Mouse (Mus musculus) midbrain, embryonic 11.5 days (tissue): ENCODE data around the gene Pidd1. TPM values are rescaled to one million over a fixed set of nuclear protein-coding genes. Genes with fewer than 3 reads are reported as not detected.
A peak's percentile ranks its signal among the peaks of the same experiment; 100 is the strongest.

Experiments used
- ATAC-seq: fragments of 200-750 bp; cut with Nextera tagmentation; 2 replicates; pipeline ENCODE4 v1.8.0; 2017; ENCODE audit warnings: moderate TSS enrichment, moderate library complexity; ENCODE audit not compliant: low FRiP score
- DNase-seq: peaks from one replicate; pipeline ENCODE4 v3.0.0; 2015; ENCODE audit warnings: low spot score; ENCODE audit errors: missing footprints
- H3K27ac ChIP-seq: fragments of 300-500 bp; sonication (generic); 2 replicates; pipeline ENCODE4 v1.5.1; 2014; ENCODE audit warnings: low read depth, low read length
- H3K27me3 ChIP-seq: fragments of 300-500 bp; sonication (generic); 2 replicates; pipeline ENCODE4 v1.6.1; 2014; ENCODE audit warnings: mild to moderate bottlenecking, low read length, moderate library complexity, mixed read lengths; ENCODE audit not compliant: control insufficient read depth, insufficient read depth
- H3K36me3 ChIP-seq: fragments of 300-500 bp; sonication (generic); 2 replicates; pipeline ENCODE4 v1.6.1; 2014; ENCODE audit warnings: mild to moderate bottlenecking, low read length, moderate library complexity, mixed read lengths; ENCODE audit not compliant: control insufficient read depth, insufficient read depth
- H3K4me1 ChIP-seq: fragments of 300-500 bp; sonication (generic); 2 replicates; pipeline ENCODE4 v1.6.1; 2014; ENCODE audit warnings: low read length; ENCODE audit not compliant: control insufficient read depth, insufficient read depth
- H3K4me2 ChIP-seq: fragments of 300-500 bp; sonication (generic); 2 replicates; pipeline ENCODE4 v1.6.1; 2014; ENCODE audit warnings: mild to moderate bottlenecking, moderate library complexity
- H3K4me3 ChIP-seq: fragments of 300-500 bp; sonication (generic); 2 replicates; pipeline ENCODE4 v1.5.1; 2014; ENCODE audit warnings: low read depth, low read length
- H3K9ac ChIP-seq: fragments of 300-500 bp; sonication (generic); 2 replicates; pipeline ENCODE4 v1.6.1; 2014; ENCODE audit warnings: low read length
- H3K9me3 ChIP-seq: fragments of 300-500 bp; sonication (generic); 2 replicates; pipeline ENCODE4 v1.6.1; 2016; ENCODE audit warnings: low read length; ENCODE audit not compliant: control insufficient read depth
- WGBS: fragments of 180-500 bp; shearing (Covaris S2); extraction: QIAGEN DNeasy Blood & Tissue Kit; methylation state at CpG from one replicate; pipeline ENCODE4 v1.1.7; 2014; 5-methylcytosine and 5-hydroxymethylcytosine counted together
- polyA plus RNA-seq: library from polyadenylated mRNA; unstranded; fragments of >200 nt; fragmentation: Nextera tagmentation; extraction: Ambion mirVana; gene quantifications from 2 replicates; pipeline ENCODE4 v1.2.1, GENCODE M21; 2014

Gene Pidd1
- polyA plus RNA-seq, 1 experiment from 2014 or later = 7.8 TPM

GRCm38 (mm10) chr7:141405466-141405865 lies 38.4 kb downstream of the Pidd1 start:
- ATAC-seq = no peak
- Histone ChIP-seq H3K4me2 (no peak overlapping the region), H3K4me3 (no peak overlapping the region), H3K27ac (no peak overlapping the region), H3K27me3 (no peaks in the 10 kb centered on the region), H3K9me3 (no peaks in the 10 kb centered on the region), H3K4me1 (no peaks in the 10 kb centered on the region), H3K9ac (no peak overlapping the region), H3K36me3 (peaks cover 14% of the 10 kb centered on the region)
- 81% methylated on average over 4 of the region's 4 CpGs for WGBS
- DNase-seq = no peak

GRCm38 (mm10) chr7:141403305-141403704 lies 40.5 kb downstream of the Pidd1 start:
- no peak overlapping the region for H3K27ac ChIP-seq
- WGBS = 55% methylated on average over 5 of the region's 5 CpGs
- no peaks in the 10 kb centered on the region for H3K4me1 ChIP-seq
- no peaks in the 10 kb centered on the region for H3K27me3 ChIP-seq
- peaks cover 16% of the 10 kb centered on the region for H3K36me3 ChIP-seq
- H3K4me2 ChIP-seq = no peak overlapping the region
- no peak overlapping the region for H3K4me3 ChIP-seq
- H3K9me3 ChIP-seq = no peaks in the 10 kb centered on the region
- ATAC-seq = peak; percentile 54; the same call in 1 of the 2 replicates
- peak; percentile 88 for DNase-seq
- H3K9ac ChIP-seq = no peak overlapping the region

- H3K27ac ChIP-seq = no peak overlapping the region
- peaks cover 12% of the 10 kb centered on the region for H3K4me1 ChIP-seq
- 57% methylated on average over 1 of the region's 1 CpGs for WGBS
- no peaks in the 10 kb centered on the region for H3K9me3 ChIP-seq
- 0 out of 2 replicates have a peak, but pooled peaks cover 2% of the 10 kb centered on the region for H3K27me3 ChIP-seq
- peaks cover 8% of the 10 kb centered on the region; the same call in 1 of the 2 replicates for H3K36me3 ChIP-seq
- H3K4me2 ChIP-seq = no peak overlapping the region
- H3K4me3 ChIP-seq = no peak overlapping the region
- no peak for ATAC-seq
- no peak for DNase-seq
- no peak overlapping the region for H3K9ac ChIP-seq
Observed at GRCm38 (mm10) chr7:141395348-141395747, 48.5 kb downstream of the Pidd1 start.

- no peak overlapping the region for H3K9ac ChIP-seq
- H3K4me2 ChIP-seq = no peak overlapping the region
- peaks cover 12% of the 10 kb centered on the region for H3K4me1 ChIP-seq
- 21% methylated on average over 6 of the region's 6 CpGs for WGBS
- H3K9me3 ChIP-seq = no peaks in the 10 kb centered on the region
- H3K4me3 ChIP-seq = no peak overlapping the region
- DNase-seq = peak; percentile 94
- 0 out of 2 replicates have a peak, but pooled peaks cover 2% of the 10 kb centered on the region for H3K27me3 ChIP-seq
- peaks cover 7% of the 10 kb centered on the region; the same call in 1 of the 2 replicates for H3K36me3 ChIP-seq
- no peak overlapping the region for H3K27ac ChIP-seq
- ATAC-seq = no peak
Observed at GRCm38 (mm10) chr7:141394771-141395170, 49.1 kb downstream of the Pidd1 start.

- H3K36me3 ChIP-seq = peaks cover 5% of the 10 kb centered on the region; the same call in 1 of the 2 replicates
- no peaks in the 10 kb centered on the region for H3K9me3 ChIP-seq
- H3K27ac ChIP-seq = no peak overlapping the region
- no peak for DNase-seq
- peaks cover 12% of the 10 kb centered on the region for H3K4me1 ChIP-seq
- ATAC-seq = no peak
- no peak overlapping the region for H3K9ac ChIP-seq
- 91% methylated on average over 7 of the region's 7 CpGs for WGBS
- 0 out of 2 replicates have a peak, but pooled peaks cover 2% of the 10 kb centered on the region for H3K27me3 ChIP-seq
- no peak overlapping the region for H3K4me3 ChIP-seq
- H3K4me2 ChIP-seq = no peak overlapping the region
Observed at GRCm38 (mm10) chr7:141394158-141394557, 49.7 kb downstream of the Pidd1 start.

GRCm38 (mm10) chr7:141392552-141393222 lies 51.1 kb downstream of the Pidd1 start:
- peak overlapping the region; percentile 97 for H3K4me2 ChIP-seq
- 0 out of 2 replicates have a peak overlapping the region, but pooled peaks have one; percentile 54 for H3K27ac ChIP-seq
- H3K4me3 ChIP-seq = peak overlapping the region; percentile 67
- ATAC-seq = no peak; the same call in 1 of the 2 replicates
- H3K9me3 ChIP-seq = no peaks in the 10 kb centered on the region
- WGBS = 32% methylated on average over 9 of the region's 9 CpGs
- peak overlapping the region; percentile 78 for H3K9ac ChIP-seq
- no peak for DNase-seq
- peaks cover 1% of the 10 kb centered on the region; the same call in 1 of the 2 replicates for H3K36me3 ChIP-seq
- H3K27me3 ChIP-seq = 0 out of 2 replicates have a peak, but pooled peaks cover 2% of the 10 kb centered on the region
- peaks cover 12% of the 10 kb centered on the region for H3K4me1 ChIP-seq

GRCm38 (mm10) chr7:141391625-141392551 lies 51.9 kb downstream of the Pidd1 start, which contains the start of gene Taldo1:
Gene Taldo1, plus strand, starts transcription at chr7:141392199.
- H3K36me3 ChIP-seq = no peaks in the 10 kb centered on the region; the same call in 1 of the 2 replicates
- peak within 1 kb of the TSS; percentile 78 for H3K9ac ChIP-seq
- peak within 1 kb of the TSS; percentile 97 for H3K4me2 ChIP-seq
- peak; percentile 96 for ATAC-seq
- H3K9me3 ChIP-seq = no peaks in the 10 kb centered on the region
- peak within 1 kb of the TSS; percentile 67 for H3K4me3 ChIP-seq
- peak; percentile 99 for DNase-seq
- H3K27me3 ChIP-seq = 0 out of 2 replicates have a peak, but pooled peaks cover 2% of the 10 kb centered on the region
- peak within 1 kb of the TSS; percentile 54; the same call in 1 of the 2 replicates for H3K27ac ChIP-seq
- WGBS = under 1% methylated on average over 57 of the region's 57 CpGs
- peaks cover 12% of the 10 kb centered on the region for H3K4me1 ChIP-seq

GRCm38 (mm10) chr7:141390326-141391259 lies 53.2 kb downstream of the Pidd1 start:
- H3K4me1 ChIP-seq = peaks cover 12% of the 10 kb centered on the region
- 61% methylated on average over 9 of the region's 9 CpGs for WGBS
- H3K27me3 ChIP-seq = 0 out of 2 replicates have a peak, but pooled peaks cover 2% of the 10 kb centered on the region
- no peaks in the 10 kb centered on the region for H3K9me3 ChIP-seq
- H3K27ac ChIP-seq = no peak overlapping the region
- no peak overlapping the region for H3K4me3 ChIP-seq
- ATAC-seq (no peak), DNase-seq (no peak)
- no peak overlapping the region for H3K9ac ChIP-seq
- no peaks in the 10 kb centered on the region for H3K36me3 ChIP-seq
- no peak overlapping the region for H3K4me2 ChIP-seq
